Comparison of ENCODE assay signal across 8 mouse cellular contexts in the genomic region with DNA sequence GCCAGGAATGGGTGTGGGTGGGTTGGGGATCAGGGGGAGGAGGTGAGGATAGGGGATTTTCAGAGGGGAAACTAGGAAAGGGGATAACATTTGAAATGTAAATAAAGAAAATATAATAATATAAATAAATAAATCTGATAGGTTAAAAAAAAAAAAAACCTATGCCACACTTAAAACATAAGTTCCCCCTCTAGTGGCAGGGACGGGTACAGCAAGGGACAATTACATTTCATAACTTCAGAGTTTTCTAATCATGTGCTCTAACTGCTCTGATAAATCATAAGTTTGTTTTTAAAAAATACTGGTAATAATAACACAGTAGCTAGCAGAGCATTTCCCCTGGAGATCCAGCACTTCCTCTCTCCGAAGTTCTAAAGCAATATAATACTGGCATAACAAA. TPM values are rescaled to one million over a fixed set of nuclear protein-coding genes. Genes with fewer than 3 reads are reported as not detected.
DNase-seq lines count a peak whose midpoint lies in the region.

No protein-coding gene starts in this region.

- intact Hi-C loops in left cerebral cortex, postnatal 36 days (cut with DNase I): loop anchor here (10.0 kb wide), 1 partner anchor 58 kb away; no protein-coding TSS in a partner anchor

- peak; percentile 59 to 64 for DNase-seq in cerebellum, postnatal 10 days
- no peak for DNase-seq in cerebellum, adult 9-10 months
- DNase-seq in left cerebral cortex, adult 18-20 months (ENCODE audit: low spot score in 2 of 2): peak; percentile 15 to 49
- DNase-seq in left cerebral cortex, postnatal 36 days (ENCODE audit: low spot score in 2 of 2): no peak
- peak; percentile 50 for DNase-seq in CD4-positive, CD25-positive, alpha-beta regulatory T cell, adult 2 months (ENCODE audit: low read depth, low spot score)
- peak; percentile 1 for DNase-seq in embryo, embryonic 11.5 days (ENCODE audit: low read depth, low spot score)
- DNase-seq in retina, embryonic 14.5 days (ENCODE audit: low spot score): peak; percentile 42
- DNase-seq in urinary bladder, adult 2 months (ENCODE audit: low spot score): no peak

RNA-seq across cellular contexts. Expression of a gene that starts 49.4 kb away (rescaled TPM):
- 1 to 10 TPM in 1 of 2 experiments, under 1 TPM in 1; 0.79 to 1.1 TPM for total RNA-seq in left cerebral cortex, adult 18-20 months (2021)
- total RNA-seq in left cerebral cortex, postnatal 36 days (2021): 1 to 10 TPM; 1.2 TPM
- 0.44 and 0.47 TPM in 2 replicates for polyA plus RNA-seq in urinary bladder, adult 2 months (2012; rRNA removed)

Comparison
In these comparisons a context has a peak if more than half of its experiments do, and no peak if none do; other contexts are left out.
1. DNase-seq: peak in cerebellum, postnatal 10 days (2 of 2), left cerebral cortex, adult 18-20 months (2 of 2), CD4-positive, CD25-positive, alpha-beta regulatory T cell, adult 2 months (single experiment), embryo, embryonic 11.5 days (single experiment) and retina, embryonic 14.5 days (single experiment); none in cerebellum, adult 9-10 months (single experiment), left cerebral cortex, postnatal 36 days (0 of 2) and urinary bladder, adult 2 months (single experiment).